Mouse (Mus musculus) heart, postnatal 10 days (tissue): ENCODE measurements at regions not wholly inside any gene's neighbourhood (a gene's known extent, or its start where the extent isn't known, plus 50 kb on each side); places are given as distances from the start of the nearest gene placed in this dataset.

ENCODE experiments used
- DNase-seq, 2 experiments: peaks; one replicate each; pipeline ENCODE4 v3.0.0; 2021
- intact Hi-C: fragments of 180-260 bp; cut with DNase I; formaldehyde crosslinking; loops from one replicate; pipeline ENCODE4 v1.15.1; 2025

- DNase-seq = no peak
- intact Hi-C loops = no loop called here
Observed at GRCm38 (mm10) chr8:12062710-12063109, 215.9 kb upstream of the A230072I06Rik start.

GRCm38 (mm10) chr8:12064664-12065063 is 214.0 kb upstream of the A230072I06Rik start:
- intact Hi-C loops = no loop called here
- no peak for DNase-seq

- DNase-seq = no peak
- intact Hi-C loops = no loop called here
Observed at GRCm38 (mm10) chr8:12066454-12066853, 212.2 kb upstream of the A230072I06Rik start.

GRCm38 (mm10) chr8:12073311-12073999 is 205.2 kb upstream of the A230072I06Rik start:
- intact Hi-C loops = no loop called here
- peak; percentile 29 to 46 for DNase-seq

- intact Hi-C loops = no loop called here
- no peak for DNase-seq
Observed at GRCm38 (mm10) chr8:12075943-12076342, 202.7 kb upstream of the A230072I06Rik start.

- intact Hi-C loops = no loop called here
- no peak for DNase-seq
Observed at GRCm38 (mm10) chr8:12076811-12077375, 201.7 kb upstream of the A230072I06Rik start.

GRCm38 (mm10) chr8:12077896-12078295 is 200.7 kb upstream of the A230072I06Rik start:
- DNase-seq = no peak
- intact Hi-C loops = no loop called here

GRCm38 (mm10) chr8:12078679-12079566 is 199.7 kb upstream of the A230072I06Rik start:
- intact Hi-C loops = no loop called here
- DNase-seq = no peak

- intact Hi-C loops = no loop called here
- DNase-seq = no peak
Observed at GRCm38 (mm10) chr8:12081536-12081935, 197.1 kb upstream of the A230072I06Rik start.

GRCm38 (mm10) chr8:12087192-12087800 is 191.3 kb upstream of the A230072I06Rik start:
- intact Hi-C loops = no loop called here

GRCm38 (mm10) chr8:12100145-12100544 is 178.5 kb upstream of the A230072I06Rik start:
- intact Hi-C loops = no loop called here
- no peak for DNase-seq

More at GRCm38 (mm10) chr8:12087192-12087800, 191.3 kb upstream of the A230072I06Rik start:
- DNase-seq = no peak

GRCm38 (mm10) chr8:12103296-12103695 is 175.3 kb upstream of the A230072I06Rik start:
- DNase-seq = no peak
- intact Hi-C loops = no loop called here

GRCm38 (mm10) chr8:12105106-12105901 is 173.3 kb upstream of the A230072I06Rik start:
- intact Hi-C loops = no loop called here
- no peak for DNase-seq

GRCm38 (mm10) chr8:12108578-12108977 is 170.0 kb upstream of the A230072I06Rik start:
- no peak for DNase-seq
- intact Hi-C loops = no loop called here

GRCm38 (mm10) chr8:12111626-12112025 is 167.0 kb upstream of the A230072I06Rik start:
- intact Hi-C loops = no loop called here
- no peak for DNase-seq

- no peak for DNase-seq
- intact Hi-C loops = no loop called here
Observed at GRCm38 (mm10) chr8:12113023-12113422, 165.6 kb upstream of the A230072I06Rik start.

- no peak for DNase-seq
- intact Hi-C loops = no loop called here
Observed at GRCm38 (mm10) chr8:12126374-12127001, 152.1 kb upstream of the A230072I06Rik start.

- intact Hi-C loops = no loop called here
- DNase-seq = no peak
Observed at GRCm38 (mm10) chr8:12127106-12127800, 151.4 kb upstream of the A230072I06Rik start.

GRCm38 (mm10) chr8:12127801-12128490 is 150.7 kb upstream of the A230072I06Rik start:
- intact Hi-C loops = no loop called here
- no peak for DNase-seq
